Mouse (Mus musculus) liver, postnatal 0 days (tissue): Measurements from ENCODE around the gene Cep170. TPM values are rescaled to one million over a fixed set of nuclear protein-coding genes. Genes with fewer than 3 reads are reported as not detected.

ENCODE experiments used
- ATAC-seq: fragments of 200-750 bp; cut with Nextera tagmentation; 2 replicates; pipeline ENCODE4 v1.8.0; 2017; ENCODE audit warnings: mild to moderate bottlenecking, moderate library complexity
- DNase-seq: peaks from one replicate; pipeline ENCODE4 v3.0.0-alpha.2; 2016
- H3K27ac ChIP-seq: fragments of 300-500 bp; sonication (generic); 2 replicates; pipeline ENCODE4 v1.5.1; 2014; ENCODE audit warnings: antibody characterized with exemption, moderate library complexity, mild to moderate bottlenecking, low read depth
- H3K27me3 ChIP-seq: fragments of 300-500 bp; sonication (generic); 2 replicates; pipeline ENCODE4 v1.6.1; 2014; ENCODE audit warnings: low read length, control low read depth, mixed read lengths; ENCODE audit not compliant: insufficient read depth
- H3K36me3 ChIP-seq: fragments of 300-500 bp; sonication (generic); replicated peaks from 2 replicates; pipeline ENCODE4 v1.6.1; 2014; ENCODE audit warnings: mild to moderate bottlenecking, control low read depth, low read length, moderate library complexity, mixed read lengths; ENCODE audit not compliant: insufficient read depth
- H3K4me1 ChIP-seq: fragments of 300-500 bp; sonication (generic); 2 replicates; pipeline ENCODE4 v1.6.1; 2014; ENCODE audit warnings: antibody characterized with exemption, mild to moderate bottlenecking, control low read depth; ENCODE audit not compliant: insufficient read depth
- H3K4me2 ChIP-seq: fragments of 300-500 bp; sonication (generic); 2 replicates; pipeline ENCODE4 v1.6.1; 2014; ENCODE audit warnings: low read depth, mild to moderate bottlenecking, low read length, moderate library complexity, mixed read lengths
- H3K4me3 ChIP-seq: fragments of 300-500 bp; sonication (generic); 2 replicates; pipeline ENCODE4 v1.5.1; 2014; ENCODE audit warnings: low read depth, low read length
- H3K9ac ChIP-seq: fragments of 300-500 bp; sonication (generic); replicated peaks from 2 replicates; pipeline ENCODE4 v1.6.1; 2014; ENCODE audit warnings: mild to moderate bottlenecking, moderate library complexity
- H3K9me3 ChIP-seq: fragments of 300-500 bp; sonication (generic); 2 replicates; pipeline ENCODE4 v1.6.1; 2016; ENCODE audit warnings: mild to moderate bottlenecking, control low read depth, low read length, mixed read lengths
- CTCF ChIP-seq: sonication (generic); IDR thresholded peaks from 2 replicates; pipeline ENCODE4 v1.5.1; 2016; ENCODE audit warnings: antibody characterized with exemption, low read depth
- EP300 ChIP-seq: IDR thresholded peaks from 2 replicates; pipeline ENCODE4 v1.6.1; 2016; ENCODE audit warnings: antibody characterized with exemption, low read depth, mild to moderate bottlenecking
- WGBS: fragments of 180-500 bp; shearing (Covaris S2); extraction: QIAGEN DNeasy Blood & Tissue Kit; methylation state at CpG from one replicate; pipeline ENCODE4 v1.1.7; 2014; ENCODE audit not compliant: insufficient replicate concordance; 5-methylcytosine and 5-hydroxymethylcytosine counted together
- polyA plus RNA-seq: library from polyadenylated mRNA; unstranded; fragments of >200 nt; fragmentation: Nextera tagmentation; extraction: Ambion mirVana; gene quantifications from 2 replicates; pipeline ENCODE4 v1.2.1, GENCODE M21; 2015

Cep170 gene
- polyA plus RNA-seq, 1 experiment from 2014 or later = 4.4 TPM

- H3K9me3 ChIP-seq = no peaks in the 10 kb centered on the region
- H3K4me1 ChIP-seq = 0 out of 2 replicates have a peak, but pooled peaks cover 8% of the 10 kb centered on the region
- ATAC-seq (no peak), DNase-seq (no peak)
- TF ChIP-seq EP300 = no peak
- no peak for TF ChIP-seq CTCF
- no peak overlapping the region for H3K27ac ChIP-seq
- no peak overlapping the region for H3K9ac ChIP-seq
- no peaks in the 10 kb centered on the region for H3K27me3 ChIP-seq
- 0 out of 2 replicates have a peak, but pooled peaks cover 7% of the 10 kb centered on the region for H3K36me3 ChIP-seq
- H3K4me2 ChIP-seq = no peak overlapping the region
- 48% methylated on average over 3 of the region's 3 CpGs for WGBS
- H3K4me3 ChIP-seq = no peak overlapping the region
Measured at GRCm38 (mm10) chr1:176833948-176834347, 20.1 kb upstream of the Cep170 start.

- Histone ChIP-seq H3K36me3 (0 out of 2 replicates have a peak, but pooled peaks cover 10% of the 10 kb centered on the region), H3K9ac (no peak overlapping the region), H3K27ac (no peak overlapping the region), H3K9me3 (no peaks in the 10 kb centered on the region), H3K4me1 (0 out of 2 replicates have a peak, but pooled peaks cover 8% of the 10 kb centered on the region), H3K27me3 (no peaks in the 10 kb centered on the region), H3K4me3 (no peak overlapping the region), H3K4me2 (no peak overlapping the region)
- ATAC-seq (no peak), DNase-seq (no peak)
- no peak for TF ChIP-seq CTCF
Measured at GRCm38 (mm10) chr1:176833257-176833656, 19.4 kb upstream of the Cep170 start.

- H3K9ac ChIP-seq = no peak overlapping the region
- peaks cover 8% of the 10 kb centered on the region for H3K4me1 ChIP-seq
- no peaks in the 10 kb centered on the region for H3K27me3 ChIP-seq
- no peak for DNase-seq
- H3K9me3 ChIP-seq = no peaks in the 10 kb centered on the region
- H3K4me3 ChIP-seq = no peak overlapping the region
- no peak for TF ChIP-seq CTCF
- no peak for TF ChIP-seq EP300
- ATAC-seq = no peak
- H3K27ac ChIP-seq = no peak overlapping the region
- WGBS = 34% methylated on average over 8 of the region's 8 CpGs
- 0 out of 2 replicates have a peak, but pooled peaks cover 10% of the 10 kb centered on the region for H3K36me3 ChIP-seq
- no peak overlapping the region for H3K4me2 ChIP-seq
Measured at GRCm38 (mm10) chr1:176832607-176833006, 18.7 kb upstream of the Cep170 start.

- Histone ChIP-seq H3K9me3 (no peaks in the 10 kb centered on the region), H3K9ac (no peak overlapping the region), H3K4me1 (peaks cover 14% of the 10 kb centered on the region), H3K4me3 (no peak overlapping the region), H3K27ac (no peak overlapping the region), H3K36me3 (0 out of 2 replicates have a peak, but pooled peaks cover 10% of the 10 kb centered on the region), H3K27me3 (no peaks in the 10 kb centered on the region), H3K4me2 (no peak overlapping the region)
- DNase-seq (no peak), ATAC-seq (no peak)
- no peak for TF ChIP-seq CTCF
- TF ChIP-seq EP300 = no peak
- 46% methylated on average over 2 of the region's 2 CpGs for WGBS
Measured at GRCm38 (mm10) chr1:176832071-176832470, 18.2 kb upstream of the Cep170 start.

GRCm38 (mm10) chr1:176828666-176829065, 14.8 kb upstream of the Cep170 start:
- DNase-seq (no peak), ATAC-seq (no peak)
- TF ChIP-seq EP300 = no peak
- no peak for TF ChIP-seq CTCF
- Histone ChIP-seq H3K36me3 (0 out of 2 replicates have a peak, but pooled peaks cover 10% of the 10 kb centered on the region), H3K4me2 (no peak overlapping the region), H3K4me3 (no peak overlapping the region), H3K27me3 (no peaks in the 10 kb centered on the region), H3K9me3 (no peaks in the 10 kb centered on the region), H3K4me1 (peaks cover 18% of the 10 kb centered on the region), H3K9ac (no peak overlapping the region), H3K27ac (peak overlapping the region; percentile 69)
- WGBS = 85% methylated on average over 12 of the region's 12 CpGs

GRCm38 (mm10) chr1:176827945-176828485, 14.1 kb upstream of the Cep170 start:
- Histone ChIP-seq H3K9me3 (no peaks in the 10 kb centered on the region), H3K27ac (peak overlapping the region; percentile 69), H3K4me3 (no peak overlapping the region), H3K4me2 (0 out of 2 replicates have a peak overlapping the region, but pooled peaks have one; percentile 1), H3K9ac (no peak overlapping the region), H3K36me3 (0 out of 2 replicates have a peak, but pooled peaks cover 10% of the 10 kb centered on the region), H3K27me3 (no peaks in the 10 kb centered on the region), H3K4me1 (peaks cover 21% of the 10 kb centered on the region)
- DNase-seq (no peak), ATAC-seq (peak; percentile 13; the same call in 1 of the 2 replicates)
- TF ChIP-seq EP300 (no peak), CTCF (no peak)
- 50% methylated on average over 5 of the region's 5 CpGs for WGBS
